Comparison of ENCODE assay signal across 16 mouse cellular contexts in the genomic region with DNA sequence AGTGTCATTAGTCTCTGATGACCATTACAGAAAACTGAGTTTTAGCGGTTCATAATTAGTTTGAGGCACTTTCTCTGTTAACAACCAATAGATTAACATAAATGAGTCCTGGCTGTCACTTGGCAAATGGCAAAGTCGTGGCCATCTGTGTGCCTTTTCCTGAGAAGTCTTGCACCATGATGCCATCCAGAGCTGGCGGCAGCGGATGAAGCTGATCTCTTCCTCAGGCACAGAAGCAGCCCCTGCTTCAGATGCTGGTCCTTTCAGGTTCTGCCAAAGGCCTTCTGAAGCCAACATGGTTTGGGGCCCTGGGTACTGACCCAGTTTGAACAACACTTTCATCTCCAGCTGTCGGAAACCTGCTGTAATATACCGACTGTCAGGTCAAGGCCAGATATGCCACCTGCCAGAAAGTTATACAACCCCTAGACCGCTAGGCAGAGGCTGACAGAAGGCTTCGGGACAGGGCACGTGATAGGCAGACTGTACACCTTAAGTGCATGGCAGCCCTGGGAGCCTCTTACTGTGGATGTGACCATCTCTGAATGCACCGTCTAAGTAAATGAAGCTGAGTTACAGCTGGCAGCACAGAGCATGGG. TPM values are rescaled to one million over a fixed set of nuclear protein-coding genes. Genes with fewer than 3 reads are reported as not detected.
"Had no signal": no experiment of that assay in that cellular context is flagged by ENCODE, and none has a peak within 500 bp of the region (broad histone marks: within the 10 kb centered on the region; RNA-seq: fewer than 3 reads in every experiment).

No protein-coding gene starts in this region.

- H3K4me3 ChIP-seq: left cerebral cortex, adult 2 months; limb, embryonic 10.5 days; liver, embryonic 13.5 days; lung, embryonic 15.5 days; megakaryocyte, embryonic 14.5 days; midbrain, embryonic 15.5 days; neural tube, embryonic 12.5 days had no signal

- H3K4me1 ChIP-seq: limb, embryonic 10.5 days; liver, embryonic 13.5 days; lung, embryonic 15.5 days; midbrain, embryonic 15.5 days; neural tube, embryonic 12.5 days had no signal

- H3K27me3 ChIP-seq: midbrain, embryonic 15.5 days; neural tube, embryonic 12.5 days had no signal

- DNase-seq: kidney, postnatal 25 days; liver, embryonic 13.5 days; liver, postnatal 0 days; lung, postnatal 14 days; right cerebral cortex, postnatal 4 days; spleen, adult 18-20 months; thymus, adult 18-20 months; thymus, postnatal 14 days had no signal

- H3K27ac ChIP-seq: limb, embryonic 10.5 days; liver, embryonic 13.5 days; lung, embryonic 15.5 days; macrophage; midbrain, embryonic 15.5 days; neural tube, embryonic 12.5 days had no signal

RNA-seq across cellular contexts. Expression of gene Cfap99, which starts 10.6 kb away (rescaled TPM):
- polyA plus RNA-seq: limb, embryonic 10.5 days; liver, embryonic 13.5 days; liver, postnatal 0 days; macrophage; neural tube, embryonic 12.5 days; stomach, embryonic 14.5 days had no signal
